ENCODE assay signal across 18 mouse cellular contexts in the genomic region with DNA sequence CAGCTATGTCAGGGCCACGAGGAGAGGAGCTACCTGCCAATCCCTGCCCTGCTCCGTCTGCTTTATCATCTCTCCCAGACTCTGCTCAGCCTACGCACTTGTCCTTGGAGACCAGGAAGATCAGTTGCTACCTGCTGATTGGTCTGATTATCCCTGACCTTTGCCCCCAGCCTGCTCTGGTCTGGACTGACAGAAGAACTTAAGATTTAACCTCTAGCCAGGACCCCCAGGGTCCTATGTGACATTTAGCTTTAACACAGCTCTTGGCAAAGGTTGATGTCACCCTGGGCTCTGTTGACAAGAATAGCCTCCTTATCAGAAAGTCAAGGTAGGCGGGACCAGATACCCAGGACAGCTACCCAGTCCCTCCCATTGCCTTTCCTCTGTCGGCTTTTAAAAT. TPM values are rescaled to one million over a fixed set of nuclear protein-coding genes. Genes with fewer than 3 reads are reported as not detected.
DNase-seq lines count a peak whose midpoint lies in the region; ATAC-seq and TF ChIP-seq lines count a peak whose summit lies in the region.
"Had no signal": no experiment of that assay in that cellular context is flagged by ENCODE, and none has a peak within 500 bp of the region (broad histone marks: within the 10 kb centered on the region; RNA-seq: fewer than 3 reads in every experiment).

No protein-coding gene starts in this region.

- no peaks in the 10 kb centered on the region for H3K36me3 ChIP-seq in intestine, embryonic 16.5 days (ENCODE audit: control insufficient read depth, insufficient read depth, low read length)
- no peaks in the 10 kb centered on the region for H3K36me3 ChIP-seq in intestine, embryonic 15.5 days
- no peaks in the 10 kb centered on the region for H3K36me3 ChIP-seq in heart, adult 2 months (ENCODE audit: control insufficient read depth, insufficient read depth, low read length)
- H3K36me3 ChIP-seq in heart, postnatal 0 days (replicated peaks; ENCODE audit: control insufficient read depth, insufficient read depth, low read length) = no peaks in the 10 kb centered on the region
- H3K36me3 ChIP-seq: forebrain, embryonic 12.5 days; limb, embryonic 10.5 days; midbrain, embryonic 12.5 days had no signal

- H3K4me1 ChIP-seq in intestine, embryonic 16.5 days (ENCODE audit: control insufficient read depth, insufficient read depth, low read length) = peaks cover 5% of the 10 kb centered on the region
- peaks cover 8% of the 10 kb centered on the region for H3K4me1 ChIP-seq in intestine, embryonic 15.5 days (replicated peaks)
- peaks cover 1% of the 10 kb centered on the region; the same call in 1 of the 2 replicates for H3K4me1 ChIP-seq in heart, adult 2 months (ENCODE audit: control insufficient read depth, insufficient read depth, low read length)
- H3K4me1 ChIP-seq in heart, postnatal 0 days (ENCODE audit: control insufficient read depth, insufficient read depth) = peaks cover 29% of the 10 kb centered on the region

- H3K9me3 ChIP-seq in intestine, embryonic 16.5 days (ENCODE audit: control insufficient read depth, low read length) = no peaks in the 10 kb centered on the region
- no peaks in the 10 kb centered on the region for H3K9me3 ChIP-seq in intestine, embryonic 15.5 days
- no peaks in the 10 kb centered on the region for H3K9me3 ChIP-seq in heart, postnatal 0 days (replicated peaks; ENCODE audit: control insufficient read depth, low read length)
- H3K9me3 ChIP-seq: forebrain, embryonic 12.5 days; limb, embryonic 10.5 days; midbrain, embryonic 12.5 days had no signal

- H3K9ac ChIP-seq in intestine, embryonic 16.5 days (ENCODE audit: low read depth, low read length) = no peak overlapping the region
- no peak overlapping the region for H3K9ac ChIP-seq in intestine, embryonic 15.5 days
- H3K9ac ChIP-seq in heart, adult 2 months (ENCODE audit: low read depth, low read length) = peak overlapping the region; percentile 3; the same call in 1 of the 2 replicates
- H3K9ac ChIP-seq in heart, postnatal 0 days (replicated peaks; ENCODE audit: low read depth, low read length) = no peak overlapping the region
- H3K9ac ChIP-seq: forebrain, embryonic 12.5 days; midbrain, embryonic 12.5 days had no signal

- TF ChIP-seq POLR2A in heart, adult 2 months (IDR thresholded peaks at IDR 0.05; ENCODE audit: insufficient read depth, low read depth, low read length) = no peak

- H3K27ac ChIP-seq in intestine, embryonic 16.5 days (ENCODE audit: low read length) = no peak overlapping the region
- H3K27ac ChIP-seq in intestine, embryonic 15.5 days = no peak overlapping the region
- H3K27ac ChIP-seq in heart, adult 2 months = peak overlapping the region; percentile 75
- peak overlapping the region; percentile 90 for H3K27ac ChIP-seq in heart, postnatal 0 days (ENCODE audit: low read depth)
- H3K27ac ChIP-seq: forebrain, embryonic 12.5 days; limb, embryonic 10.5 days; midbrain, embryonic 12.5 days had no signal

- DNase-seq in heart, adult 2 months = peak; percentile 34 to 60
- DNase-seq in heart, postnatal 0 days (ENCODE audit: low spot score) = peak; percentile 79
- no peak for DNase-seq in retina, embryonic 14.5 days (ENCODE audit: low spot score)
- DNase-seq: layer of hippocampus, adult 9-11 months; right cerebral cortex, postnatal 4 days; thymus, postnatal 4 days had no signal

- intact Hi-C loops in heart, adult 2 months (cut with DNase I) = loop anchor here (2.0 to 10.0 kb wide), 2 partner anchors 26 to 396 kb away; no protein-coding TSS in a partner anchor

- H3K4me2 ChIP-seq in intestine, embryonic 16.5 days (ENCODE audit: low read depth, low read length) = no peak overlapping the region
- no peak overlapping the region for H3K4me2 ChIP-seq in intestine, embryonic 15.5 days (replicated peaks)
- H3K4me2 ChIP-seq in heart, postnatal 0 days (ENCODE audit: low read depth, low read length) = peak overlapping the region; percentile 81
- H3K4me2 ChIP-seq: forebrain, embryonic 12.5 days; midbrain, embryonic 12.5 days had no signal

- H3K79me2 ChIP-seq in heart, adult 2 months (replicated peaks; ENCODE audit: control insufficient read depth, insufficient read depth, low read length) = no peaks in the 10 kb centered on the region

- TF ChIP-seq EP300 in heart, adult 2 months (IDR thresholded peaks at IDR 0.05; ENCODE audit: insufficient read depth, low read depth, low read length) = no peak
- no peak for TF ChIP-seq EP300 in heart, postnatal 0 days (IDR thresholded peaks at IDR 0.05; ENCODE audit: low read depth)

- ATAC-seq in intestine, embryonic 16.5 days = peak; percentile 73
- ATAC-seq in intestine, embryonic 15.5 days = no peak; the same call in 1 of the 2 replicates
- ATAC-seq in heart, postnatal 0 days (ENCODE audit: insufficient read depth, low read depth) = peak; percentile 68
- peak; percentile 77; the same call in 1 of the 2 replicates for ATAC-seq in megakaryocyte-erythroid progenitor cell, adult 5-6 weeks (replicated peaks; ENCODE audit: low FRiP score, low TSS enrichment, poor library complexity, severe bottlenecking)
- no peak for ATAC-seq in activated CD4-positive, CD25-positive, alpha-beta regulatory T cell, adult 4 months

- peaks cover 34% of the 10 kb centered on the region for H3K27me3 ChIP-seq in intestine, embryonic 16.5 days (replicated peaks; ENCODE audit: control insufficient read depth, insufficient read depth, low read length)
- peaks cover 37% of the 10 kb centered on the region for H3K27me3 ChIP-seq in intestine, embryonic 15.5 days (replicated peaks)
- peaks cover 2% of the 10 kb centered on the region for H3K27me3 ChIP-seq in heart, adult 2 months (ENCODE audit: control insufficient read depth, insufficient read depth, low read length)
- H3K27me3 ChIP-seq in heart, postnatal 0 days (ENCODE audit: control insufficient read depth, insufficient read depth, low read length) = no peaks in the 10 kb centered on the region

- TF ChIP-seq CTCF in heart, adult 2 months (IDR thresholded peaks at IDR 0.05) = no peak
- no peak for TF ChIP-seq CTCF in heart, postnatal 0 days (IDR thresholded peaks at IDR 0.05; ENCODE audit: low read depth)

- WGBS in intestine, embryonic 16.5 days = 39% methylated on average over 5 of the region's 5 CpGs
- WGBS in intestine, embryonic 15.5 days = 36% methylated on average over 5 of the region's 5 CpGs
- WGBS in heart, adult 2 months = 32% methylated on average over 5 of the region's 5 CpGs
- 12% methylated on average over 5 of the region's 5 CpGs for WGBS in heart, postnatal 0 days

- no peak overlapping the region for H3K4me3 ChIP-seq in intestine, embryonic 16.5 days (ENCODE audit: low read length)
- no peak overlapping the region for H3K4me3 ChIP-seq in intestine, embryonic 15.5 days (replicated peaks)
- no peak overlapping the region; the same call in 1 of the 2 replicates for H3K4me3 ChIP-seq in heart, adult 2 months
- H3K4me3 ChIP-seq in heart, postnatal 0 days (ENCODE audit: low read depth, low read length) = no peak overlapping the region
- H3K4me3 ChIP-seq: forebrain, embryonic 12.5 days; limb, embryonic 10.5 days; midbrain, embryonic 12.5 days had no signal

RNA-seq across cellular contexts. Expression of gene Kcnj5, which starts 3.3 kb away (rescaled TPM):
- 0.09 and 0.15 TPM in 2 replicates for polyA plus RNA-seq in intestine, embryonic 16.5 days (2015; fragmentation: Nextera tagmentation; extraction: Ambion mirVana)
- 0.10 and 0.15 TPM in 2 replicates for polyA plus RNA-seq in intestine, embryonic 15.5 days (2015; fragmentation: Nextera tagmentation; extraction: Ambion mirVana)
- 10 to 100 TPM; 47.2 to 52.4 TPM for total RNA-seq in heart, adult 2 months (2021)
- polyA plus RNA-seq in heart, adult 2 months (2012; rRNA removed) = 32.3 and 65.7 TPM in 2 replicates
- total RNA-seq in heart, postnatal 0 days (2014; rRNA removed; ENCODE audit: low replicate concordance) = 42.8 and 58.1 TPM in 2 replicates
- polyA plus RNA-seq in heart, postnatal 0 days (2015; fragmentation: Nextera tagmentation; extraction: Ambion mirVana) = 31.9 and 32.5 TPM in 2 replicates
- total RNA-seq in megakaryocyte-erythroid progenitor cell, adult 5-6 weeks (2014; fragmentation: Nextera tagmentation) = 1.3 TPM in 1 of 2 replicates, not detected in the other
- total RNA-seq in megakaryocyte-erythroid progenitor cell, adult 5-6 weeks (2017) = 0.80 and 5.4 TPM in 2 replicates
- not detected for polyA plus RNA-seq in activated CD4-positive, CD25-positive, alpha-beta regulatory T cell, adult 4 months (2017; shearing (Covaris generic))

RNA-seq across cellular contexts. Expression of gene Kcnj1, which starts 31.5 kb away (rescaled TPM):
- polyA plus RNA-seq in intestine, embryonic 16.5 days (2015; fragmentation: Nextera tagmentation; extraction: Ambion mirVana) = not detected in 2 replicates
- not detected in 2 replicates for polyA plus RNA-seq in intestine, embryonic 15.5 days (2015; fragmentation: Nextera tagmentation; extraction: Ambion mirVana)
- total RNA-seq in heart, adult 2 months (2021) = not detected
- not detected in 2 replicates for polyA plus RNA-seq in heart, adult 2 months (2012; rRNA removed)
- not detected in 2 replicates for total RNA-seq in heart, postnatal 0 days (2014; rRNA removed; ENCODE audit: low replicate concordance)
- not detected in 2 replicates for polyA plus RNA-seq in heart, postnatal 0 days (2015; fragmentation: Nextera tagmentation; extraction: Ambion mirVana)
- not detected in 2 replicates for total RNA-seq in megakaryocyte-erythroid progenitor cell, adult 5-6 weeks (2014; fragmentation: Nextera tagmentation)
- not detected in 2 replicates for total RNA-seq in megakaryocyte-erythroid progenitor cell, adult 5-6 weeks (2017)
- polyA plus RNA-seq in activated CD4-positive, CD25-positive, alpha-beta regulatory T cell, adult 4 months (2017; shearing (Covaris generic)) = not detected
- total RNA-seq: adrenal gland, postnatal 36 days had no signal
- polyA plus RNA-seq: embryonic facial prominence, embryonic 14.5 days; forebrain, embryonic 12.5 days; hindbrain, embryonic 11.5 days; limb, embryonic 10.5 days; lung, embryonic 16.5 days; midbrain, embryonic 12.5 days; stomach, embryonic 16.5 days had no signal

Comparison
In these comparisons a context has a peak if more than half of its experiments do, and no peak if none do; other contexts are left out.
1. ATAC-seq: peak in intestine, embryonic 16.5 days (single experiment), heart, postnatal 0 days (single experiment) and megakaryocyte-erythroid progenitor cell, adult 5-6 weeks (single experiment); none in intestine, embryonic 15.5 days (single experiment) and activated CD4-positive, CD25-positive, alpha-beta regulatory T cell, adult 4 months (single experiment).
2. H3K27ac ChIP-seq: peak in heart, adult 2 months (single experiment) and heart, postnatal 0 days (single experiment); none in intestine, embryonic 16.5 days (single experiment) and intestine, embryonic 15.5 days (single experiment).
3. RNA of gene Kcnj5, which starts 3.3 kb away (polyA plus RNA-seq): 31.9 to 32.5 TPM in heart, postnatal 0 days and 32.3 to 65.7 TPM in heart, adult 2 months; 0.10 to 0.15 TPM in intestine, embryonic 15.5 days, 0.09 to 0.15 TPM in intestine, embryonic 16.5 days and not detected in activated CD4-positive, CD25-positive, alpha-beta regulatory T cell, adult 4 months; every median in the first group is over 10 times any median in the second.